Mouse (Mus musculus) common myeloid progenitor, adult 5-6 weeks (primary cell): ENCODE data around the gene Rhbdl1. TPM values are rescaled to one million over a fixed set of nuclear protein-coding genes. Genes with fewer than 3 reads are reported as not detected.

Source experiments
- ATAC-seq: replicated peaks from 2 replicates; pipeline ENCODE4 v1.8.0; 2016; ENCODE audit warnings: low read depth, mild to moderate bottlenecking, moderate TSS enrichment, inconsistent platforms; ENCODE audit not compliant: poor library complexity, severe bottlenecking
- total RNA-seq: library from RNA; stranded (forward); fragments of 200-1000, 187-1606 nt; gene quantifications from 2 replicates; pipeline ENCODE4 v1.2.3, GENCODE M21; 2017

Rhbdl1 gene
- total RNA-seq, 1 experiment from 2014 or later: 0.46 TPM

GRCm38 (mm10) chr17:25802825-25803517 is 34.1 kb downstream of the Rhbdl1 start:
- ATAC-seq: no peak; the same call in 1 of the 2 replicates

- ATAC-seq: peak; percentile 80
Measured at GRCm38 (mm10) chr17:25801029-25801428, 36.1 kb downstream of the Rhbdl1 start.

GRCm38 (mm10) chr17:25796951-25797369 is 40.1 kb downstream of the Rhbdl1 start, which contains the start of gene Metrn:
Metrn (minus strand) TSS chr17:25797136.
- ATAC-seq: peak; percentile 62

GRCm38 (mm10) chr17:25796211-25796771 is 40.8 kb downstream of the Rhbdl1 start:
- ATAC-seq: no peak

- ATAC-seq: no peak
Measured at GRCm38 (mm10) chr17:25795609-25796092, 41.4 kb downstream of the Rhbdl1 start, which contains the start of gene AC134908.4. AC134908.4 (minus strand) TSS chr17:25795659.

- no peak for ATAC-seq
Measured at GRCm38 (mm10) chr17:25794998-25795397, 42.1 kb downstream of the Rhbdl1 start.

GRCm38 (mm10) chr17:25794197-25794596 is 42.9 kb downstream of the Rhbdl1 start:
- no peak for ATAC-seq

GRCm38 (mm10) chr17:25792615-25793014 is 44.5 kb downstream of the Rhbdl1 start, which contains the start of gene Fam173a:
Fam173a (minus strand) TSS chr17:25792901.
- ATAC-seq: peak; percentile 62

- peak; percentile 69 for ATAC-seq
Measured at GRCm38 (mm10) chr17:25791843-25792527, 45.1 kb downstream of the Rhbdl1 start.

GRCm38 (mm10) chr17:25791320-25791842 is 45.7 kb downstream of the Rhbdl1 start:
- no peak for ATAC-seq

GRCm38 (mm10) chr17:25786781-25787504 is 50.2 kb downstream of the Rhbdl1 start:
- no peak for ATAC-seq

GRCm38 (mm10) chr17:25786280-25786679 is 50.8 kb downstream of the Rhbdl1 start, which contains the start of gene Ccdc78:
Ccdc78 (plus strand) TSS chr17:25786580.
- ATAC-seq: no peak

- ATAC-seq: peak; percentile 91
Measured at GRCm38 (mm10) chr17:25785281-25785745, 51.8 kb downstream of the Rhbdl1 start, which contains the start of gene Haghl. Haghl (minus strand) TSS chr17:25785673.

Other genes with a start within 250 kb of the Rhbdl1 start
- not detected in 2 replicates for gene Gng13, start 120.1 kb downstream of the Rhbdl1 start, total RNA-seq
- 17.0 and 28.5 TPM in 2 replicates for gene Chtf18, start 109.9 kb downstream of the Rhbdl1 start, total RNA-seq
- 3.0 and 3.9 TPM in 2 replicates for gene Rpusd1, start 109.6 kb downstream of the Rhbdl1 start, total RNA-seq
- not detected in 2 replicates for gene Mslnl, start 101.3 kb downstream of the Rhbdl1 start, total RNA-seq
- not detected in 2 replicates for gene Msln, start 82.9 kb downstream of the Rhbdl1 start, total RNA-seq
- 8.7 and 32.7 TPM in 2 replicates for gene Narfl, start 63.5 kb downstream of the Rhbdl1 start, total RNA-seq
- 13.6 and 28.4 TPM in 2 replicates for gene Haghl, start 51.6 kb downstream of the Rhbdl1 start, total RNA-seq
- not detected in 2 replicates for gene Ccdc78, start 50.7 kb downstream of the Rhbdl1 start, total RNA-seq
- gene Fam173a, start 44.4 kb downstream of the Rhbdl1 start, total RNA-seq: 47.9 and 51.1 TPM in 2 replicates
- 4.3 TPM in 1 of 2 replicates, not detected in the other for gene AC134908.4, start 41.6 kb downstream of the Rhbdl1 start, total RNA-seq
- 26.7 and 27.8 TPM in 2 replicates for gene Metrn, start 40.2 kb downstream of the Rhbdl1 start, total RNA-seq
- 0.18 TPM in 1 of 2 replicates, not detected in the other for gene Fbxl16, start 28.2 kb downstream of the Rhbdl1 start, total RNA-seq
- gene Wdr24, start 13.7 kb downstream of the Rhbdl1 start, total RNA-seq: 10.2 and 21.0 TPM in 2 replicates
- gene Jmjd8, start 8.4 kb downstream of the Rhbdl1 start, total RNA-seq: 15.4 and 21.7 TPM in 2 replicates
- 60.4 and 84.7 TPM in 2 replicates for gene Stub1, start 3.9 kb downstream of the Rhbdl1 start, total RNA-seq
- gene Gm20683, start 4.5 kb upstream of the Rhbdl1 start, total RNA-seq: not detected in 2 replicates
- gene Rhot2, start 7.6 kb upstream of the Rhbdl1 start, total RNA-seq: 23.7 and 29.7 TPM in 2 replicates
- gene Wdr90, start 24.2 kb upstream of the Rhbdl1 start, total RNA-seq: 18.6 and 23.8 TPM in 2 replicates
- gene Mcrip2, start 31.5 kb upstream of the Rhbdl1 start, total RNA-seq: 22.3 and 24.0 TPM in 2 replicates
- gene Mettl26, start 37.8 kb upstream of the Rhbdl1 start, total RNA-seq: 13.9 and 15.9 TPM in 2 replicates
- gene Wfikkn1, start 43.6 kb upstream of the Rhbdl1 start, total RNA-seq: 0.78 and 1.0 TPM in 2 replicates
- 1.0 and 7.0 TPM in 2 replicates for gene Rab40c, start 82.4 kb upstream of the Rhbdl1 start, total RNA-seq
- 50.4 and 62.4 TPM in 2 replicates for gene Pigq, start 107.6 kb upstream of the Rhbdl1 start, total RNA-seq
- not detected in 2 replicates for gene Nhlrc4, start 107.7 kb upstream of the Rhbdl1 start, total RNA-seq
- gene A930017K11Rik, start 115.3 kb upstream of the Rhbdl1 start, total RNA-seq: not detected in 2 replicates
- gene Capn15, start 148.5 kb upstream of the Rhbdl1 start, total RNA-seq: 4.1 and 4.6 TPM in 2 replicates
- gene Rab11fip3, start 232.3 kb upstream of the Rhbdl1 start, total RNA-seq: 0.97 and 2.2 TPM in 2 replicates